Mouse (Mus musculus) heart, embryonic 15.5 days (tissue): ENCODE data around the gene Pilra. TPM values are rescaled to one million over a fixed set of nuclear protein-coding genes. Genes with fewer than 3 reads are reported as not detected.

Experiments used
- ATAC-seq: fragments of 200-750 bp; cut with Nextera tagmentation; replicated peaks from 2 replicates; pipeline ENCODE4 v1.8.0; 2017; ENCODE audit warnings: low read depth, moderate TSS enrichment; ENCODE audit not compliant: insufficient number of reproducible peaks, insufficient read depth, low FRiP score
- H3K27ac ChIP-seq: fragments of 300-500 bp; sonication (generic); 2 replicates; pipeline ENCODE4 v1.5.1; 2015; ENCODE audit warnings: mild to moderate bottlenecking, inconsistent platforms
- H3K27me3 ChIP-seq: fragments of 300-500 bp; sonication (generic); 2 replicates; pipeline ENCODE4 v1.6.1; 2015; ENCODE audit warnings: inconsistent platforms
- H3K36me3 ChIP-seq: fragments of 300-500 bp; sonication (generic); 2 replicates; pipeline ENCODE4 v1.6.1; 2015; ENCODE audit warnings: mild to moderate bottlenecking, inconsistent platforms
- H3K4me1 ChIP-seq: fragments of 300-500 bp; sonication (generic); replicated peaks from 2 replicates; pipeline ENCODE4 v1.6.1; 2015; ENCODE audit warnings: inconsistent platforms
- H3K4me2 ChIP-seq: fragments of 300-500 bp; sonication (generic); 2 replicates; pipeline ENCODE4 v1.6.1; 2015; ENCODE audit warnings: inconsistent platforms, mild to moderate bottlenecking, moderate library complexity
- H3K4me3 ChIP-seq: fragments of 300-500 bp; sonication (generic); 2 replicates; pipeline ENCODE4 v1.5.1; 2015; ENCODE audit warnings: mild to moderate bottlenecking, inconsistent platforms
- H3K9ac ChIP-seq: fragments of 300-500 bp; sonication (generic); 2 replicates; pipeline ENCODE4 v1.6.1; 2015; ENCODE audit warnings: mild to moderate bottlenecking, inconsistent platforms
- H3K9me3 ChIP-seq: fragments of 300-500 bp; sonication (generic); replicated peaks from 2 replicates; pipeline ENCODE4 v1.6.1; 2016; ENCODE audit warnings: inconsistent platforms
- WGBS: fragments of 180-500 bp; shearing (Covaris S2); methylation state at CpG from one replicate; pipeline ENCODE4 v1.1.7; 2015; ENCODE audit warnings: mixed read lengths; 5-methylcytosine and 5-hydroxymethylcytosine counted together
- polyA plus RNA-seq: library from polyadenylated mRNA; unstranded; fragments of >200 nt; fragmentation: Nextera tagmentation; extraction: Ambion mirVana; gene quantifications from 2 replicates; pipeline ENCODE4 v1.2.1, GENCODE M21; 2015

Gene Pilra
- polyA plus RNA-seq, 1 experiment from 2014 or later: 2.2 TPM

- no peak overlapping the region for H3K4me3 ChIP-seq
- no peaks in the 10 kb centered on the region for H3K4me1 ChIP-seq
- no peak overlapping the region for H3K4me2 ChIP-seq
- H3K9me3 ChIP-seq: no peaks in the 10 kb centered on the region
- WGBS: 80% methylated on average over 6 of the region's 6 CpGs
- no peak for ATAC-seq
- no peaks in the 10 kb centered on the region for H3K36me3 ChIP-seq
- no peak overlapping the region for H3K27ac ChIP-seq
- H3K27me3 ChIP-seq: no peaks in the 10 kb centered on the region
- no peak overlapping the region for H3K9ac ChIP-seq
Observed at GRCm38 (mm10) chr5:137823455-137824045, 12.5 kb downstream of the Pilra start.

GRCm38 (mm10) chr5:137822602-137823001, 13.5 kb downstream of the Pilra start:
- Histone ChIP-seq H3K27me3 (no peaks in the 10 kb centered on the region), H3K4me3 (no peak overlapping the region), H3K4me2 (no peak overlapping the region), H3K4me1 (no peaks in the 10 kb centered on the region), H3K27ac (no peak overlapping the region), H3K9me3 (no peaks in the 10 kb centered on the region), H3K9ac (no peak overlapping the region), H3K36me3 (no peaks in the 10 kb centered on the region)
- ATAC-seq: no peak
- whole genome bisulfite sequencing: 63% methylated on average over 1 of the region's 1 CpGs

- no peak overlapping the region for H3K9ac ChIP-seq
- no peak overlapping the region for H3K27ac ChIP-seq
- WGBS: 63% methylated on average over 4 of the region's 4 CpGs
- H3K36me3 ChIP-seq: no peaks in the 10 kb centered on the region
- no peaks in the 10 kb centered on the region for H3K9me3 ChIP-seq
- no peaks in the 10 kb centered on the region for H3K4me1 ChIP-seq
- H3K27me3 ChIP-seq: no peaks in the 10 kb centered on the region
- no peak overlapping the region for H3K4me2 ChIP-seq
- no peak overlapping the region for H3K4me3 ChIP-seq
- no peak for ATAC-seq
Observed at GRCm38 (mm10) chr5:137822126-137822525, 14.0 kb downstream of the Pilra start.

- no peak overlapping the region for H3K4me2 ChIP-seq
- ATAC-seq: no peak; the same call in 1 of the 2 replicates
- no peak overlapping the region for H3K4me3 ChIP-seq
- H3K36me3 ChIP-seq: no peaks in the 10 kb centered on the region
- 44% methylated on average over 4 of the region's 4 CpGs for WGBS
- no peaks in the 10 kb centered on the region for H3K27me3 ChIP-seq
- H3K9me3 ChIP-seq: peaks cover 4% of the 10 kb centered on the region; the same call in 1 of the 2 replicates
- no peaks in the 10 kb centered on the region for H3K4me1 ChIP-seq
- H3K27ac ChIP-seq: peak overlapping the region; percentile 51
- no peak overlapping the region for H3K9ac ChIP-seq
Observed at GRCm38 (mm10) chr5:137817466-137818222, 18.4 kb downstream of the Pilra start.

GRCm38 (mm10) chr5:137808316-137808715, 27.8 kb downstream of the Pilra start:
- H3K9me3 ChIP-seq: no peaks in the 10 kb centered on the region
- H3K4me3 ChIP-seq: no peak overlapping the region
- no peak for ATAC-seq
- no peak overlapping the region for H3K27ac ChIP-seq
- H3K4me1 ChIP-seq: no peaks in the 10 kb centered on the region
- no peaks in the 10 kb centered on the region for H3K27me3 ChIP-seq
- 84% methylated on average over 5 of the region's 5 CpGs for WGBS
- no peak overlapping the region for H3K4me2 ChIP-seq
- no peak overlapping the region for H3K9ac ChIP-seq
- H3K36me3 ChIP-seq: no peaks in the 10 kb centered on the region

GRCm38 (mm10) chr5:137806158-137806557, 29.9 kb downstream of the Pilra start:
- Histone ChIP-seq H3K27me3 (no peaks in the 10 kb centered on the region), H3K9ac (no peak overlapping the region), H3K27ac (no peak overlapping the region), H3K4me3 (no peak overlapping the region), H3K9me3 (no peaks in the 10 kb centered on the region), H3K4me1 (no peaks in the 10 kb centered on the region), H3K36me3 (no peaks in the 10 kb centered on the region), H3K4me2 (no peak overlapping the region)
- 75% methylated on average over 1 of the region's 1 CpGs for WGBS
- no peak for ATAC-seq

GRCm38 (mm10) chr5:137800917-137801316, 35.2 kb downstream of the Pilra start:
- WGBS: 72% methylated on average over 3 of the region's 3 CpGs
- no peak overlapping the region for H3K27ac ChIP-seq
- H3K9ac ChIP-seq: no peak overlapping the region
- no peak overlapping the region for H3K4me3 ChIP-seq
- H3K4me1 ChIP-seq: no peaks in the 10 kb centered on the region
- H3K36me3 ChIP-seq: no peaks in the 10 kb centered on the region
- no peaks in the 10 kb centered on the region for H3K9me3 ChIP-seq
- ATAC-seq: no peak
- H3K4me2 ChIP-seq: no peak overlapping the region
- no peaks in the 10 kb centered on the region for H3K27me3 ChIP-seq

GRCm38 (mm10) chr5:137796606-137797005, 39.5 kb downstream of the Pilra start:
- Histone ChIP-seq H3K27me3 (no peaks in the 10 kb centered on the region), H3K9ac (no peak overlapping the region), H3K4me2 (no peak overlapping the region), H3K4me3 (no peak overlapping the region), H3K4me1 (no peaks in the 10 kb centered on the region), H3K27ac (no peak overlapping the region), H3K36me3 (no peaks in the 10 kb centered on the region), H3K9me3 (no peaks in the 10 kb centered on the region)
- WGBS: 73% methylated on average over 3 of the region's 3 CpGs
- ATAC-seq: no peak

GRCm38 (mm10) chr5:137791553-137791952, 44.5 kb downstream of the Pilra start:
- Histone ChIP-seq H3K4me1 (peaks cover 7% of the 10 kb centered on the region), H3K4me2 (no peak overlapping the region), H3K27ac (no peak overlapping the region), H3K9ac (no peak overlapping the region), H3K4me3 (no peak overlapping the region), H3K36me3 (no peaks in the 10 kb centered on the region), H3K9me3 (no peaks in the 10 kb centered on the region), H3K27me3 (no peaks in the 10 kb centered on the region)
- no peak for ATAC-seq

- Histone ChIP-seq H3K36me3 (no peaks in the 10 kb centered on the region), H3K4me1 (peaks cover 22% of the 10 kb centered on the region), H3K4me3 (no peak overlapping the region), H3K9ac (no peak overlapping the region), H3K4me2 (no peak overlapping the region), H3K27me3 (no peaks in the 10 kb centered on the region), H3K9me3 (no peaks in the 10 kb centered on the region), H3K27ac (no peak overlapping the region)
- no peak for ATAC-seq
- WGBS: 87% methylated on average over 2 of the region's 2 CpGs
Observed at GRCm38 (mm10) chr5:137788946-137789531, 47.0 kb downstream of the Pilra start.

- peak overlapping the region; percentile 95 for H3K4me2 ChIP-seq
- H3K36me3 ChIP-seq: peaks cover 2% of the 10 kb centered on the region; the same call in 1 of the 2 replicates
- H3K9ac ChIP-seq: no peak overlapping the region
- ATAC-seq: no peak
- no peaks in the 10 kb centered on the region for H3K27me3 ChIP-seq
- peak overlapping the region; percentile 86 for H3K4me3 ChIP-seq
- H3K27ac ChIP-seq: no peak overlapping the region
- 70% methylated on average over 24 of the region's 24 CpGs for WGBS
- H3K9me3 ChIP-seq: no peaks in the 10 kb centered on the region
- peaks cover 30% of the 10 kb centered on the region for H3K4me1 ChIP-seq
Observed at GRCm38 (mm10) chr5:137788171-137788570, 47.9 kb downstream of the Pilra start.
